Mouse (Mus musculus): ENCODE measurements around the gene 4933428G20Rik. TPM values are rescaled to one million over a fixed set of nuclear protein-coding genes. Genes with fewer than 3 reads are reported as not detected.

The 4933428G20Rik gene
- polyA plus RNA-seq, 1 experiment from 2014 or later = 0.59 TPM

- peak; percentile 85 for DNase-seq (ENCODE audit: low spot score)
- WGBS = 16% methylated on average over 10 of the region's 10 CpGs
- Histone ChIP-seq H3K27ac (peak overlapping the region; percentile 80), H3K9me3 (0 out of 2 replicates have a peak, but pooled peaks cover 3% of the 10 kb centered on the region), H3K27me3 (ENCODE audit: insufficient read depth, poor library complexity, severe bottlenecking) (0 out of 2 replicates have a peak, but pooled peaks cover 18% of the 10 kb centered on the region), H3K36me3 (peaks cover 16% of the 10 kb centered on the region), H3K4me3 (peak overlapping the region; percentile 25), H3K4me1 (replicated peaks) (peaks cover 46% of the 10 kb centered on the region)
Measured at GRCm38 (mm10) chr11:97510966-97511660, 11.0 kb upstream of the 4933428G20Rik start.

- Histone ChIP-seq H3K4me3 (no peak overlapping the region), H3K9me3 (no peaks in the 10 kb centered on the region), H3K4me1 (replicated peaks) (peaks cover 46% of the 10 kb centered on the region), H3K27ac (0 out of 2 replicates have a peak overlapping the region, but pooled peaks have one; percentile 35), H3K36me3 (peaks cover 6% of the 10 kb centered on the region; the same call in 1 of the 2 replicates), H3K27me3 (ENCODE audit: insufficient read depth, poor library complexity, severe bottlenecking) (0 out of 2 replicates have a peak, but pooled peaks cover 14% of the 10 kb centered on the region)
- 58% methylated on average over 24 of the region's 24 CpGs for WGBS
- DNase-seq (ENCODE audit: low spot score) = no peak
Measured at GRCm38 (mm10) chr11:97509715-97510485, 9.8 kb upstream of the 4933428G20Rik start.

GRCm38 (mm10) chr11:97509058-97509457 is 8.9 kb upstream of the 4933428G20Rik start:
- Histone ChIP-seq H3K36me3 (no peaks in the 10 kb centered on the region), H3K27ac (0 out of 2 replicates have a peak overlapping the region, but pooled peaks have one; percentile 23), H3K27me3 (ENCODE audit: insufficient read depth, poor library complexity, severe bottlenecking) (0 out of 2 replicates have a peak, but pooled peaks cover 19% of the 10 kb centered on the region), H3K4me3 (no peak overlapping the region), H3K4me1 (replicated peaks) (peaks cover 46% of the 10 kb centered on the region), H3K9me3 (no peaks in the 10 kb centered on the region)
- no peak for DNase-seq (ENCODE audit: low spot score)
- 55% methylated on average over 5 of the region's 5 CpGs for WGBS

- WGBS = 76% methylated on average over 3 of the region's 3 CpGs
- no peak for DNase-seq (ENCODE audit: low spot score)
Measured at GRCm38 (mm10) chr11:97508198-97508597, 8.1 kb upstream of the 4933428G20Rik start.

GRCm38 (mm10) chr11:97506331-97506730 is 6.2 kb upstream of the 4933428G20Rik start:
- Histone ChIP-seq H3K4me1 (replicated peaks) (peaks cover 20% of the 10 kb centered on the region), H3K36me3 (no peaks in the 10 kb centered on the region; the same call in 1 of the 2 replicates), H3K4me3 (no peak overlapping the region), H3K27ac (no peak overlapping the region), H3K9me3 (no peaks in the 10 kb centered on the region), H3K27me3 (ENCODE audit: insufficient read depth, poor library complexity, severe bottlenecking) (peaks cover 42% of the 10 kb centered on the region)
- 56% methylated on average over 8 of the region's 8 CpGs for WGBS
- DNase-seq (ENCODE audit: low spot score) = no peak

More at GRCm38 (mm10) chr11:97508198-97508597, 8.1 kb upstream of the 4933428G20Rik start:
- peaks cover 39% of the 10 kb centered on the region for H3K4me1 ChIP-seq (replicated peaks)
- peaks cover 23% of the 10 kb centered on the region for H3K27me3 ChIP-seq (ENCODE audit: insufficient read depth, poor library complexity, severe bottlenecking)
- no peaks in the 10 kb centered on the region for H3K36me3 ChIP-seq
- H3K4me3 ChIP-seq = no peak overlapping the region
- no peak overlapping the region for H3K27ac ChIP-seq
- no peaks in the 10 kb centered on the region for H3K9me3 ChIP-seq

- Histone ChIP-seq H3K36me3 (no peaks in the 10 kb centered on the region; the same call in 1 of the 2 replicates), H3K27me3 (ENCODE audit: insufficient read depth, poor library complexity, severe bottlenecking) (peaks cover 48% of the 10 kb centered on the region), H3K27ac (no peak overlapping the region), H3K4me1 (replicated peaks) (peaks cover 20% of the 10 kb centered on the region), H3K4me3 (no peak overlapping the region), H3K9me3 (no peaks in the 10 kb centered on the region)
- no peak for DNase-seq (ENCODE audit: low spot score)
- 80% methylated on average over 4 of the region's 4 CpGs for WGBS
Measured at GRCm38 (mm10) chr11:97505784-97506183, 5.6 kb upstream of the 4933428G20Rik start.

- 78% methylated on average over 4 of the region's 4 CpGs for WGBS
- peaks cover 63% of the 10 kb centered on the region for H3K27me3 ChIP-seq (ENCODE audit: insufficient read depth, poor library complexity, severe bottlenecking)
- H3K36me3 ChIP-seq = peaks cover 5% of the 10 kb centered on the region; the same call in 1 of the 2 replicates
- no peak overlapping the region for H3K27ac ChIP-seq
- no peaks in the 10 kb centered on the region for H3K9me3 ChIP-seq
- peaks cover 21% of the 10 kb centered on the region for H3K4me1 ChIP-seq (replicated peaks)
- no peak for DNase-seq (ENCODE audit: low spot score)
- no peak overlapping the region for H3K4me3 ChIP-seq
Measured at GRCm38 (mm10) chr11:97502846-97503245, 2.7 kb upstream of the 4933428G20Rik start.

- H3K27me3 ChIP-seq (ENCODE audit: insufficient read depth, poor library complexity, severe bottlenecking) = peaks cover 67% of the 10 kb centered on the region
- 37% methylated on average over 9 of the region's 9 CpGs for WGBS
Measured at GRCm38 (mm10) chr11:97502383-97502782, 2.2 kb upstream of the 4933428G20Rik start.

GRCm38 (mm10) chr11:97500720-97501448 is 744 bp upstream of the 4933428G20Rik start:
- Histone ChIP-seq H3K4me1 (replicated peaks) (peaks cover 21% of the 10 kb centered on the region), H3K36me3 (peaks cover 11% of the 10 kb centered on the region; the same call in 1 of the 2 replicates), H3K27ac (peak overlapping the region; percentile 77), H3K4me3 (peak overlapping the region; percentile 56), H3K27me3 (ENCODE audit: insufficient read depth, poor library complexity, severe bottlenecking) (peaks cover 79% of the 10 kb centered on the region), H3K9me3 (no peaks in the 10 kb centered on the region)
- 10% methylated on average over 51 of the region's 51 CpGs for whole genome bisulfite sequencing
- peak; percentile 50 for DNase-seq (ENCODE audit: low spot score)

More at GRCm38 (mm10) chr11:97502383-97502782, 2.2 kb upstream of the 4933428G20Rik start:
- H3K36me3 ChIP-seq = peaks cover 9% of the 10 kb centered on the region; the same call in 1 of the 2 replicates
- H3K9me3 ChIP-seq = no peaks in the 10 kb centered on the region
- no peak for DNase-seq (ENCODE audit: low spot score)
- H3K4me3 ChIP-seq = no peak overlapping the region
- H3K27ac ChIP-seq = no peak overlapping the region
- peaks cover 21% of the 10 kb centered on the region for H3K4me1 ChIP-seq (replicated peaks)

GRCm38 (mm10) chr11:97497543-97497942 is 2.6 kb downstream of the 4933428G20Rik start:
- H3K27me3 ChIP-seq (ENCODE audit: insufficient read depth, poor library complexity, severe bottlenecking) = peaks cover 67% of the 10 kb centered on the region
- H3K4me3 ChIP-seq = no peak overlapping the region
- H3K36me3 ChIP-seq = peaks cover 24% of the 10 kb centered on the region
- DNase-seq (ENCODE audit: low spot score) = no peak
- peaks cover 21% of the 10 kb centered on the region for H3K4me1 ChIP-seq (replicated peaks)
- 89% methylated on average over 4 of the region's 4 CpGs for WGBS
- no peaks in the 10 kb centered on the region for H3K9me3 ChIP-seq
- H3K27ac ChIP-seq = no peak overlapping the region

GRCm38 (mm10) chr11:97492836-97493235 is 7.3 kb downstream of the 4933428G20Rik start:
- H3K4me1 ChIP-seq (replicated peaks) = peaks cover 15% of the 10 kb centered on the region
- 83% methylated on average over 3 of the region's 3 CpGs for WGBS
- DNase-seq (ENCODE audit: low spot score) = no peak
- H3K27me3 ChIP-seq (ENCODE audit: insufficient read depth, poor library complexity, severe bottlenecking) = peaks cover 34% of the 10 kb centered on the region
- H3K27ac ChIP-seq = no peak overlapping the region
- no peak overlapping the region for H3K4me3 ChIP-seq
- no peaks in the 10 kb centered on the region for H3K9me3 ChIP-seq
- H3K36me3 ChIP-seq = peaks cover 36% of the 10 kb centered on the region

- no peak overlapping the region for H3K27ac ChIP-seq
- H3K4me3 ChIP-seq = no peak overlapping the region
- 80% methylated on average over 10 of the region's 10 CpGs for WGBS
- H3K9me3 ChIP-seq = no peaks in the 10 kb centered on the region
- H3K27me3 ChIP-seq (ENCODE audit: insufficient read depth, poor library complexity, severe bottlenecking) = peaks cover 26% of the 10 kb centered on the region
- H3K4me1 ChIP-seq (replicated peaks) = peaks cover 15% of the 10 kb centered on the region
- no peak for DNase-seq (ENCODE audit: low spot score)
- H3K36me3 ChIP-seq = peaks cover 34% of the 10 kb centered on the region
Measured at GRCm38 (mm10) chr11:97491640-97492039, 8.5 kb downstream of the 4933428G20Rik start.
